Mouse (Mus musculus) layer of hippocampus, adult 9-10 months (tissue): ENCODE data around the gene Myh14.
"Not testable (repeated sequence)": the region's sequence is repeated elsewhere in the genome, so short reads cannot be mapped to it uniquely, and the experiment has no call there.

Experiments used
- DNase-seq: peaks from one replicate; pipeline ENCODE4 v3.0.0; 2022; ENCODE audit warnings: low spot score

Gene Myh14

GRCm38 (mm10) chr7:44670803-44671202 is at the start of gene Myh14:
TSS of gene Myh14 (minus strand) at chr7:44670843.
- DNase-seq: peak; percentile 82

GRCm38 (mm10) chr7:44709881-44710280 is 39.2 kb upstream of the Myh14 start:
- DNase-seq: no peak

DNA sequence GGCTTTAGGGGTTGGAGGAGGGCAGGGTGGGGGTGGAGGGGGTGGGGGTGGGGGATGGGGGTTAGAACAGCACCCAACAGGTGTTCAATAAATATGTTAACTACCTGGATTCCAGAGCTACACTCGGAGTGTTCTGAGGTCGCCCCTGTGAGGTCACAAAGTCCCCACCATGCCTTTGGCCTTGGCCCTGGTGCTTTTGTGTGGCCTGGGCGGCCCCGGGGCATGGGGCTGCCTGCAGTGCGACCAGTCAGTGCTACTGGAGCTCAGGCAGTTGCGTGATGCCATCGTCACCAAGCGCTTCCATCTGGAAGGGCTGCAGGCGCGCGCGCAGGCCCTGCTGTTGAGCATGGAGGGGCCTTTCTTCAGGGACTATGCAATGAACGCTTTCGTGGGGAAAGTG is 37.9 kb upstream of the Myh14 start, which contains the start of gene Izumo2:
TSS of gene Izumo2 (plus strand) at position 169 of the 400 bp plus-strand sequence.
- no peak for DNase-seq

DNA sequence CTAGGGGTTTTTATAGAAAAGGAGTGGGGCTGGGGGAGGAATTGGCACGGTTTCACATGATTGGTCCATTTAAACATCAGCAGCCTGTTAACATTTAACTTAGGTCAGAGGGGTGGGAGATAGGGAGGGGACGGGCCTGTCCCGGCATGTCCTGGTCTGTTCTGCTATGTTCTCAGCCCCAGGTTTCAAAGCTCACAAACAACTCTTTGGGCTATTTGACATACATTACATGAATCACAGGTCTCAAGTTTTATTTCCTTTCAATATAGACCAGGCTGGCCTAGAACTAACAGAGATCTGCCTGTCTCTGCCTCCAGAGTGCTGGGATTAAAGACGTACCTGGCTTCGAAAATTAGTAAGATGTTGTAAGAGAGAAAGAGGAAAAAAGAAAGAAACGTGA is 37.5 kb upstream of the Myh14 start:
- DNase-seq: not testable (repeated sequence)

DNA sequence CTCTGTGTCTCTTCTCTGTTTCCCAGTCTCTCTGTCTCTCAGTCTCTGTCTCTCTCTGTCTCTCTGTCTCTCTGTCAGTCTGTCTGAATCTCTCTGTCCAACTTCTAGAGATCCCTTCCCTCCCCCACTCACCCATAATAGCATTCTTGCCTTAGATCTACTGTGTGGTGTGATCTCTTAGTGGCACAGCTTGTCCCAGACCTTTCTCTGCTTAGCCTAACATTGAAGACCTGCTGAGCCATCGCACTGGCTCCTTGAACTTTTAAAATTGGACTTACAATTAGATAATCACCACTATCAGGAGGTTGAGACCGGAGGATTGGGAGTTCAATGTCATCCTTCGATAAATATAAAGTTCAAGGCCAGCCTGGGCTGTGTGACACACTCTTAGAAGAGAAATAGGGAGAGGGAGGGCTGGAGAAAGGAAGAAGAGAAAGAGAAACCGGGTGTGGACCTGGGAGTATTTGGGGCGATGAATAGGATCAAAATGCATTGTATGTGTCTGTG is 36.6 kb upstream of the Myh14 start:
- no peak for DNase-seq

GRCm38 (mm10) chr7:44706322-44706721 is 35.7 kb upstream of the Myh14 start:
- no peak for DNase-seq

- no peak for DNase-seq
Measured at GRCm38 (mm10) chr7:44705086-44705485, 34.4 kb upstream of the Myh14 start.

- no peak for DNase-seq
Measured at GRCm38 (mm10) chr7:44704363-44704762, 33.7 kb upstream of the Myh14 start.

DNA sequence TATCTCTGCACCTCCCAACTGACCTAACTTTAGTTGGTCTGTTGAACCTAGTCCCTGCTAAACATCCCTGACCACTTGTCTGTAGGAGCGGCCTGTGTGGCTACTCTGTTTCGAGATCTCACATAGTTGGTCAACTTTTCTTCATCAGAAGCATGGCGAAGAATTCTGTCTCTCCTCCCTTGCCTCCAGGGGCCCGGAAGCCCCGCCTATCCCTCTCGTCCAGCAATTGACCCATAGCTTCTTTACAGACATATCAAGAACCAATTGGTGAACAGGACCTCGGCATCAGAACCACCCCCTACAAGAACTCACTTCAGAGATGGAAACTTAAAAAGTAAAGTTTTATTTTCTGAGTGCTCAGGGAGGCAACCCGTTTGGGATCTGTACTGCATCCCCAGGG is 32.3 kb upstream of the Myh14 start:
- no peak for DNase-seq

- DNase-seq: peak; percentile 32
Measured at GRCm38 (mm10) chr7:44701921-44702320, 31.3 kb upstream of the Myh14 start.

- DNase-seq: no peak
Measured at GRCm38 (mm10) chr7:44697980-44698379, 27.3 kb upstream of the Myh14 start.

DNA sequence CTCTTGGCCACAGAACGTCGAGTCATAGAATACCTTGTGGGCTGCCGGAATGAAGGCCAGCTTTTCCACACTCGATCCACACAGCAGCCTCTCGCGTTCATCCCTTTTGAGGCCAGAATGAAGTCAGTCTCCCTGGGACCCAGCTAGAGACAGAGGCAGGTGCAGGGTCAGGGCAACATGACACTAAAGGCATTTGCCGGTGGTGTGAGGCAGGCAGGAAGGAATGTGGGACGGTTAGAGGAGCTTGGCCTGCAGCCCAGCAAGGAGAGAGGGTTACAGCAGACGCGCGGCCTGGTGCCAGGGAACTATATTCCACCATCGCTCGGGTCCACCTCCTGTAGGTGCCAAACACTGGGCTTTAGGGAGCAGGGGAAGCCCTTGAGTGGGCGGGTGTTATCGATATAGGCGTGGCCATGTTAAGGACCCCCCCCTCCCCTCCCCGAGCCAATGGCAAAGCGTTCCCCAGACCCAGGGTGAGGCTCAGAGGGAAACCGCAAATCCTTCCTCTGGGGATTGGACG is 26.6 kb upstream of the Myh14 start:
- DNase-seq: no peak

GRCm38 (mm10) chr7:44695223-44695622 is 24.6 kb upstream of the Myh14 start:
- DNase-seq: no peak

GRCm38 (mm10) chr7:44693427-44694175 is 23.0 kb upstream of the Myh14 start:
- DNase-seq: no peak

DNA sequence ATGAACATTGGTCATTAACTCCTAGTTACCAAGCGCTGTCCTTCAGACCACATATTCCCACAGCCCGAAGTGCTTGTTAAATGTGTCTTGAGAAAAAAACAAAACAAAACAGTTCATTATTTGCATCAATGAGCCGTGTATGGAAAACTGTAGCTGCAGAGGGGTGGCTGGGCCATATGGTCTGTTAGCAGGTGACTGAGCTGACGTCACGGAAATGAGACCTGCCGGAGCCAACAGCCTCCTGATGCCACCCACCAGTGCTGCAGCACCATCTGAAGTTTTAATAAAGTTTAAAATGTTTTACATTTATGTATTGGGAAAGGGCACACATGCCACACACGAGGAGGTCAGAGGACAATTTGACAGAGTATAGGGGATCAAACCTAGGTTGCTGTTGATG is 18.7 kb upstream of the Myh14 start:
- DNase-seq: no peak

DNA sequence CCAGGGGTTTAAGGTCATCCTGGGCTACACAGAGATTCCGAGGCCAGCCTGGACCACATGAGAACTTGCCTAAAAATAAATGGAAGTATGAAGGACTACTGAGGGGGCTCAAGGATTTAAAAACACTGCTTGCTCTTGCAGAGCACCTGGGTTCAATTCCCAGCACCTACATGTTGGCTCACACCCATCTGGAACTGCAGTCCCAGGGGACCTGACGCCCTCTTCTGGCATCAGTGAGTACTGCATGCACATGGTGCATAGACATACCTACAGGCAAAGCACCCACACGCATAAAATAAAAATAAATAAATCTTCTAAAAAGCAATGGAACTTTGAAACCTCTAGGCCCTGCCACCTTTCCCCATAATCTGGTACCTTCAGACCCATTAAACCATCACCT is 18.2 kb upstream of the Myh14 start:
- DNase-seq: no peak

GRCm38 (mm10) chr7:44685531-44686402 is 15.1 kb upstream of the Myh14 start:
- no peak for DNase-seq

- no peak for DNase-seq
Measured at GRCm38 (mm10) chr7:44683656-44684055, 13.0 kb upstream of the Myh14 start.

- no peak for DNase-seq
Measured at GRCm38 (mm10) chr7:44676611-44677010, 6.0 kb upstream of the Myh14 start.

DNA sequence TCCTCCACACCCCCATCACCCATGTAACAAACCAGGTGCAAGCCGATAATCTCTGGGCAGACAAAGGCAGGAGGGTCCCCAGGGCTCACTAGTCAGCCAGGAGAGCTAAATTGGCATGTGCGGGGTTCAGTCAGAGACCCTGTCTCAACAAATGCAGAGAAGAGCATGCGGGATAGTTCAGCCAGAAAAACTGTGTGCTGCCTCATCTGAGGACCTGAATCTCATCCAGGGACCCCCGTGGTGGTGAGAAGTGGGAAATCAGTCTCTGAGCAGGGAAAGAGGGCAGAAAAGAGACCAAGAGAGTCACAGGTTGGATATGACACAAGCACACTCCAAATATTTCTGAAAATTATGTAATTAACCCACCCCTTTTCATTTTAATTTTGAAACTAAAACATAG is 5.5 kb upstream of the Myh14 start:
- DNase-seq: no peak

DNA sequence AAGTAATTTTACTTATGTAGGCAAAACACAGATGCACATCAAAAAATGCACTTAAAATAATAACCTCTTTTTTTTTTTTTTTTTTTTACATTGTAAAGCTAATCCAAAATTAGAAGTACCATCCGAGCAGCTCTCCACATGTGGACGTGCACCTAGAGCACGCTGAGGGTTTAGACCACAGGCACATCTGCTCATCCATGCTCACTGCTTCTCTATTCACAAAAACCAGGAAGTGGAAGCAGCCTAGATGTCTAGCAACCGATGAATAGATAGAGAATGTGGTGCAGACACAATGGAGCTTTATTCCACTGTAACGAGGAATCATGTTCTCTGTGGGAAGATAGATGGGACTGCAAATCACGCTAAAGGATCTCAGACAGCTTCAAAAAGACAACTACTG is 4.5 kb upstream of the Myh14 start:
- no peak for DNase-seq

- DNase-seq: no peak
Measured at GRCm38 (mm10) chr7:44674511-44674910, 3.9 kb upstream of the Myh14 start.

DNA sequence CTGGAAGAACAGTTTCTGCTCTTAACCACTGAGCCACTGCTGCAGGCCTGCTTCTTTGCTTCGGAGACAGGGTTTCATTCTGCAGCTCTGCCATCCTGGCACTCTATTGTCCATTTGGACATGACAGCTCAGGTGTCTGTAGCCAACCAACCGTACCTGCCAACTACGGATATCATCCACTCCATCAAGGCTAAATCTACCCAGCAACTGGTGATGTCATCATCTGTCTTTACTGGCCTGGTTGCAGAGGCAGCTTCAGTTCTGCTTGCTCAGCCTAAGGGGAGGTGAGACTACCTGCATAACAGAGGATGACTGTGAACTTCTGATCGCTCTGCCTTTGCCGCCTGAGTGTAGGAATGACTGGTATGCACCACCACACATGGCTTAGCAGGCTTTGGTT is 1.6 kb upstream of the Myh14 start:
- no peak for DNase-seq
